Mouse (Mus musculus): ENCODE data around the gene Acot11.
"Not testable (repeated sequence)": the region's sequence is repeated elsewhere in the genome, so short reads cannot be mapped to it uniquely, and the experiment has no call there.

Gene Acot11

GRCm38 (mm10) chr4:106810039-106810438, 5.2 kb upstream of the Acot11 start:
- no peak for DNase-seq (ENCODE audit: low spot score)

GRCm38 (mm10) chr4:106807287-106807686, 2.5 kb upstream of the Acot11 start:
- DNase-seq (ENCODE audit: low spot score), result no peak

GRCm38 (mm10) chr4:106805890-106806289, 1.1 kb upstream of the Acot11 start:
- DNase-seq (ENCODE audit: low spot score), result no peak

GRCm38 (mm10) chr4:106804201-106804909, 443 bp downstream of the Acot11 start:
- DNase-seq (ENCODE audit: low spot score), result no peak

GRCm38 (mm10) chr4:106803781-106804180, 1.0 kb downstream of the Acot11 start:
- DNase-seq (ENCODE audit: low spot score), result no peak

- peak; percentile 64 for DNase-seq (ENCODE audit: low spot score)
These were observed 4.9 kb downstream of the Acot11 start for GRCm38 (mm10) chr4:106799772-106800336.

GRCm38 (mm10) chr4:106798908-106799546, 5.8 kb downstream of the Acot11 start:
- no peak for DNase-seq (ENCODE audit: low spot score)

GRCm38 (mm10) chr4:106795289-106795688, 9.5 kb downstream of the Acot11 start:
- no peak for DNase-seq (ENCODE audit: low spot score)

- no peak for DNase-seq (ENCODE audit: low spot score)
These were observed 10.6 kb downstream of the Acot11 start for GRCm38 (mm10) chr4:106794247-106794646.

GRCm38 (mm10) chr4:106793826-106794225, 11.0 kb downstream of the Acot11 start:
- not testable (repeated sequence) for DNase-seq (ENCODE audit: low spot score)

- DNase-seq (ENCODE audit: low spot score), result no peak
These were observed 12.5 kb downstream of the Acot11 start for GRCm38 (mm10) chr4:106792276-106792675.

GRCm38 (mm10) chr4:106790938-106791337, 13.9 kb downstream of the Acot11 start:
- DNase-seq (ENCODE audit: low spot score), result no peak

- not testable (repeated sequence) for DNase-seq (ENCODE audit: low spot score)
These were observed 14.6 kb downstream of the Acot11 start for GRCm38 (mm10) chr4:106790218-106790617.

GRCm38 (mm10) chr4:106789705-106790104, 15.1 kb downstream of the Acot11 start:
- DNase-seq (ENCODE audit: low spot score), result no peak

- DNase-seq (ENCODE audit: low spot score), result no peak
These were observed 16.2 kb downstream of the Acot11 start for GRCm38 (mm10) chr4:106788627-106789026.

- DNase-seq (ENCODE audit: low spot score), result peak; percentile 44
These were observed 17.0 kb downstream of the Acot11 start for GRCm38 (mm10) chr4:106787830-106788229.

GRCm38 (mm10) chr4:106785753-106786540, 18.9 kb downstream of the Acot11 start:
- no peak for DNase-seq (ENCODE audit: low spot score)

- DNase-seq (ENCODE audit: low spot score), result no peak
These were observed 19.5 kb downstream of the Acot11 start for GRCm38 (mm10) chr4:106785345-106785744.

- no peak for DNase-seq (ENCODE audit: low spot score)
These were observed 20.0 kb downstream of the Acot11 start for GRCm38 (mm10) chr4:106784806-106785205.

- no peak for DNase-seq (ENCODE audit: low spot score)
These were observed 21.7 kb downstream of the Acot11 start for GRCm38 (mm10) chr4:106783137-106783536.

- no peak for DNase-seq (ENCODE audit: low spot score)
These were observed 24.8 kb downstream of the Acot11 start for GRCm38 (mm10) chr4:106780045-106780444.

GRCm38 (mm10) chr4:106778116-106778788, 26.5 kb downstream of the Acot11 start:
- DNase-seq (ENCODE audit: low spot score), result peak; percentile 81
